Mouse (Mus musculus): Measurements from ENCODE around the gene Gm10719.
"Not testable (repeated sequence)": the region's sequence is repeated elsewhere in the genome, so short reads cannot be mapped to it uniquely, and the experiment has no call there.

Gene Gm10719

GRCm38 (mm10) chr9:3025653-3026052, 8.4 kb downstream of the Gm10719 start:
- peak; percentile 37 for DNase-seq

GRCm38 (mm10) chr9:3026136-3026535, 8.9 kb downstream of the Gm10719 start:
- DNase-seq = not testable (repeated sequence)

- DNase-seq = not testable (repeated sequence)
These were observed 9.5 kb downstream of the Gm10719 start for GRCm38 (mm10) chr9:3026741-3027140.

GRCm38 (mm10) chr9:3027200-3027599, 10.0 kb downstream of the Gm10719 start:
- not testable (repeated sequence) for DNase-seq

GRCm38 (mm10) chr9:3029276-3030000, 12.2 kb downstream of the Gm10719 start:
- DNase-seq = not testable (repeated sequence)

- DNase-seq = not testable (repeated sequence)
These were observed 13.6 kb downstream of the Gm10719 start for GRCm38 (mm10) chr9:3030677-3031318.

GRCm38 (mm10) chr9:3034299-3034698, 17.1 kb downstream of the Gm10719 start, which contains the start of gene Gm17535:
Gene Gm17535, plus strand, starts transcription at chr9:3034599.
- not testable (repeated sequence) for DNase-seq

- DNase-seq = not testable (repeated sequence)
These were observed 19.4 kb downstream of the Gm10719 start, which contains the start of gene Gm10715 for GRCm38 (mm10) chr9:3036577-3036976. Gene Gm10715, plus strand, starts transcription at chr9:3036877.

GRCm38 (mm10) chr9:3038161-3038560, 21.0 kb downstream of the Gm10719 start:
- DNase-seq = not testable (repeated sequence)

All from layer of hippocampus, adult 9-11 months (tissue).